Mouse (Mus musculus) bone marrow macrophage, adult 2 months (primary cell): Measurements from ENCODE around the gene Plscr3.

Source experiments
- CTCF ChIP-seq: IDR thresholded peaks from 2 replicates; pipeline ENCODE4 v1.5.1; 2012; ENCODE audit warnings: low read depth, mild to moderate bottlenecking, low read length, moderate library complexity
- POLR2A ChIP-seq: IDR thresholded peaks from 2 replicates; pipeline ENCODE4 v1.6.1; 2012; ENCODE audit warnings: mild to moderate bottlenecking, low read depth, low read length, borderline replicate concordance

DNA sequence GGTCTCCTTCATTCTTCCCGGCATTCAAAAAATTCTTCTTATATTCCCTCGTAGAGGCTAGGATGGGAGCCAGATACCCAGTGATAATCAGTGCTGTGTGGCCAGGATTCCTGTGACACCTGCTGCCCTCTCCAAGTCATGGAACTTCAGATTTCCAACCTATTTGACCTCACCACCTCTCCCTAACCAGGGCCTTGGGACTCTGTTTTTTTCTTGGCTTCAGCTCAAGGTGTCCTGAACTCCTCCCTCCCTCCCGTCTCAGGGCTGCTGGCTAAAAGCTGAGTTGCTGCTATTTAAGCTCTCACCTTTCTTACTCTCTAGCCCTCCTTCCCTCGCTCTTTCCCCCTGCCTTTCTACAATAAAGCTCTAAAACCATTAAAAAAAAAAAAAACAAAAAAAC is 53.7 kb downstream of the Plscr3 start:
- no peak for TF ChIP-seq CTCF
- TF ChIP-seq POLR2A, result no peak
